Mouse (Mus musculus): ENCODE data around the gene Sema5a. TPM values are rescaled to one million over a fixed set of nuclear protein-coding genes. Genes with fewer than 3 reads are reported as not detected.

The Sema5a gene
- total and polyA plus RNA-seq, 3 experiments: 0.17 to 0.27 (median 0.17) TPM

DNA sequence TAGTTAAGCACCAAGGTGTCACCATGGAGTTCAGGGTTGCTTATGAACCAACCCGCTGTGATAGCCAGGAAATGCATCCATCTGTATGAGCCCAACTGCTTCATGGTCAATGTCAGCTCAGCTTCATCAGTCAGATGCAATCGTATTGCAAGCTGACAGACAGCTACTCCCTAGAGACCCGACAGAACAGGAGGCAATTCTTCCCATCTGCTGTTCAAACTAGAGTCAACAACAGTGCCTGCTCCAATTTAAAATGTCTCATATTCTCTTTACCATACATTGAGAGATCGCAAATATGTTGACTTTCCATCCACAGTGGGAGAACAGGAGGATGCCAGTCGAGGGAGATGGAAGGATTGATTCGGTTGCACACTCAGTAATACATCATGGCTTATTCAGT is 329.7 kb downstream of the Sema5a start:
- in situ Hi-C loops (cut with MboI; ENCODE audit: low pct_ligation_motif_present, low pct_unique_long_range_greater_than_20kb, low sequenced_read_pairs) (loop anchor here (25.0 kb wide), 1 partner anchor 562 kb away; no protein-coding TSS in a partner anchor), dilution Hi-C loops (cut with MboI; ENCODE audit: extremely low pct_ligation_motif_present, extremely low pct_unique_long_range_greater_than_20kb, low sequenced_read_pairs) (no loop called here)
- H3K27me3 ChIP-seq (replicated peaks): no peaks in the 10 kb centered on the region
- no peak overlapping the region for H3K4me2 ChIP-seq (ENCODE audit: insufficient read depth, low read depth, poor library complexity, severe bottlenecking)
- TF ChIP-seq SIN3A (IDR thresholded peaks at IDR 0.05; ENCODE audit: low read length) (no peak), CHD2 (IDR thresholded peaks at IDR 0.05; ENCODE audit: low read length) (no peak), MAFK (IDR thresholded peaks at IDR 0.05; ENCODE audit: insufficient replicate concordance, low read length) (no peak), ZNF384 (IDR thresholded peaks at IDR 0.05; ENCODE audit: low read depth, low read length) (no peak), CTCF (conservative IDR thresholded peaks at IDR 0.05 in 1 of 2, IDR thresholded peaks at IDR 0.05 in 1 of 2; ENCODE audit: low read depth in 2 of 2, low read length in 2 of 2) (no peak), TBP (conservative IDR thresholded peaks at IDR 0.05; ENCODE audit: low read depth, low read length) (no peak), GABPA (IDR thresholded peaks at IDR 0.05; ENCODE audit: insufficient replicate concordance, low read depth, low read length) (no peak), RAD21 (IDR thresholded peaks at IDR 0.05; ENCODE audit: low read depth, low read length) (no peak), NRF1 (IDR thresholded peaks at IDR 0.05; ENCODE audit: low read depth, low read length) (no peak), POLR2AphosphoS2 (IDR thresholded peaks at IDR 0.05; ENCODE audit: low read depth, low read length) (no peak)
- no peak overlapping the region for H3K9ac ChIP-seq (ENCODE audit: insufficient read depth, low read depth)
- H3K9me3 ChIP-seq (replicated peaks; ENCODE audit: low read length): no peaks in the 10 kb centered on the region
- H3K27ac ChIP-seq (ENCODE audit: insufficient read depth, low read depth): no peak overlapping the region
- no peaks in the 10 kb centered on the region for H3K79me2 ChIP-seq (replicated peaks; ENCODE audit: control insufficient read depth, extremely low read depth, insufficient read depth, poor library complexity, severe bottlenecking)
- no peaks in the 10 kb centered on the region for H3K36me3 ChIP-seq (replicated peaks in 1 of 2; ENCODE audit: control insufficient read depth in 1 of 2, insufficient read depth in 1 of 2, low read length in 1 of 2)
- no peak for DNase-seq (ENCODE audit: extremely low read depth)
- H3K4me3 ChIP-seq (replicated peaks in 1 of 3; ENCODE audit: low read depth in 2 of 3, low read length in 2 of 3, poor library complexity in 1 of 3): no peak overlapping the region
- H3K4me1 ChIP-seq (ENCODE audit: control insufficient read depth in 1 of 2, insufficient read depth in 2 of 2): peaks cover 0 to 5% of the 10 kb centered on the region in 2 experiments; a peak in 2 of 4 replicates

DNA sequence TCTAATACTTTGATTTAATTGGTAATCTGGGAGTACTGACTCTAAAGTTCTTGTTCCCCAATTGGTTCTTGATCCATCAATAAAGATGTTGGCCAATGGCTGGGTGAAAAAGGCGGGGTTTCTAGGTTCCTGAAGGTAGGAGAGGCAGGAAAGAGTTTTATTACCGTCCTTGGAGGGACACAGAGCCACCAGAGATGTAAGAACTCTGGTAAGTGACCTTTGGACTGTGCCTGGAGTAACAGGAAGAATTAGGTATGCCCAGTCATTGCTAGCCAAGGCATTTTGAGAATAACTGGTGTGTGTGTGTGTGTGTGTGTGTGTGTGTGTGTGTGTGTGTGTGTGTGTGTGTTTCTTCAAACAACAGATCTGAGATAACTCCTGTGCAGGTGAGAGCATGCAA is 330.6 kb downstream of the Sema5a start:
- no peak for DNase-seq (ENCODE audit: extremely low read depth)
- no peaks in the 10 kb centered on the region for H3K36me3 ChIP-seq (replicated peaks in 1 of 2; ENCODE audit: control insufficient read depth in 1 of 2, insufficient read depth in 1 of 2, low read length in 1 of 2)
- no peak overlapping the region for H3K9ac ChIP-seq (ENCODE audit: insufficient read depth, low read depth)
- in situ Hi-C loops (cut with MboI; ENCODE audit: low pct_ligation_motif_present, low pct_unique_long_range_greater_than_20kb, low sequenced_read_pairs) (no loop called here), dilution Hi-C loops (cut with MboI; ENCODE audit: extremely low pct_ligation_motif_present, extremely low pct_unique_long_range_greater_than_20kb, low sequenced_read_pairs) (no loop called here)
- H3K27me3 ChIP-seq (replicated peaks): no peaks in the 10 kb centered on the region
- no peak overlapping the region for H3K4me3 ChIP-seq (replicated peaks in 1 of 3; ENCODE audit: low read depth in 2 of 3, low read length in 2 of 3, poor library complexity in 1 of 3)
- peaks cover 0 to 6% of the 10 kb centered on the region in 2 experiments; a peak in 2 of 4 replicates for H3K4me1 ChIP-seq (ENCODE audit: control insufficient read depth in 1 of 2, insufficient read depth in 2 of 2)
- H3K4me2 ChIP-seq (ENCODE audit: insufficient read depth, low read depth, poor library complexity, severe bottlenecking): no peak overlapping the region
- TF ChIP-seq ZKSCAN1 (IDR thresholded peaks at IDR 0.05; ENCODE audit: borderline replicate concordance, low read depth, low read length): no peak
- no peak for TF ChIP-seq POLR2AphosphoS2 (IDR thresholded peaks at IDR 0.05; ENCODE audit: low read depth, low read length)
- TF ChIP-seq POLR2A (IDR thresholded peaks at IDR 0.05; ENCODE audit: low read depth, low read length): no peak
- TF ChIP-seq USF2 (conservative IDR thresholded peaks at IDR 0.05; ENCODE audit: low read depth, low read length): no peak
- no peak for TF ChIP-seq JUN (IDR thresholded peaks at IDR 0.05; ENCODE audit: insufficient read depth, low read depth, low read length)
- no peak for TF ChIP-seq RCOR1 (conservative IDR thresholded peaks at IDR 0.05; ENCODE audit: low read depth, low read length)
- TF ChIP-seq GABPA (IDR thresholded peaks at IDR 0.05; ENCODE audit: insufficient replicate concordance, low read depth, low read length): no peak
- no peak for TF ChIP-seq ZNF384 (IDR thresholded peaks at IDR 0.05; ENCODE audit: low read depth, low read length)
- TF ChIP-seq NRF1 (IDR thresholded peaks at IDR 0.05; ENCODE audit: low read depth, low read length): no peak
- no peak for TF ChIP-seq USF1 (IDR thresholded peaks at IDR 0.05; ENCODE audit: low read depth, low read length)
- no peak for TF ChIP-seq RAD21 (IDR thresholded peaks at IDR 0.05; ENCODE audit: low read depth, low read length)
- no peak for TF ChIP-seq EP300 (IDR thresholded peaks at IDR 0.05; ENCODE audit: low read length)
- no peak for TF ChIP-seq BHLHE40 (IDR thresholded peaks at IDR 0.05; ENCODE audit: low read depth, low read length)
- TF ChIP-seq ZC3H11A (IDR thresholded peaks at IDR 0.05; ENCODE audit: low read depth, low read length): no peak
- no peak for TF ChIP-seq HCFC1 (IDR thresholded peaks at IDR 0.05; ENCODE audit: low read depth, low read length)
- TF ChIP-seq MEF2A (IDR thresholded peaks at IDR 0.05; ENCODE audit: borderline replicate concordance, low read depth, low read length): no peak
- no peak for TF ChIP-seq UBTF (IDR thresholded peaks at IDR 0.05; ENCODE audit: low read depth, low read length)
- no peak for TF ChIP-seq CTCF (conservative IDR thresholded peaks at IDR 0.05 in 1 of 2, IDR thresholded peaks at IDR 0.05 in 1 of 2; ENCODE audit: low read depth in 2 of 2, low read length in 2 of 2)
- TF ChIP-seq NELFE (IDR thresholded peaks at IDR 0.05; ENCODE audit: low read depth, low read length): no peak
- H3K9me3 ChIP-seq (replicated peaks; ENCODE audit: low read length): no peaks in the 10 kb centered on the region
- no peaks in the 10 kb centered on the region for H3K79me2 ChIP-seq (replicated peaks; ENCODE audit: control insufficient read depth, extremely low read depth, insufficient read depth, poor library complexity, severe bottlenecking)
- H3K27ac ChIP-seq (ENCODE audit: insufficient read depth, low read depth): no peak overlapping the region

All from CH12.LX (cell line).